Mouse (Mus musculus): ENCODE measurements at regions not wholly inside any gene's neighbourhood (a gene's known extent, or its start where the extent isn't known, plus 50 kb on each side); places are given as distances from the start of the nearest gene placed in this dataset.

DNA sequence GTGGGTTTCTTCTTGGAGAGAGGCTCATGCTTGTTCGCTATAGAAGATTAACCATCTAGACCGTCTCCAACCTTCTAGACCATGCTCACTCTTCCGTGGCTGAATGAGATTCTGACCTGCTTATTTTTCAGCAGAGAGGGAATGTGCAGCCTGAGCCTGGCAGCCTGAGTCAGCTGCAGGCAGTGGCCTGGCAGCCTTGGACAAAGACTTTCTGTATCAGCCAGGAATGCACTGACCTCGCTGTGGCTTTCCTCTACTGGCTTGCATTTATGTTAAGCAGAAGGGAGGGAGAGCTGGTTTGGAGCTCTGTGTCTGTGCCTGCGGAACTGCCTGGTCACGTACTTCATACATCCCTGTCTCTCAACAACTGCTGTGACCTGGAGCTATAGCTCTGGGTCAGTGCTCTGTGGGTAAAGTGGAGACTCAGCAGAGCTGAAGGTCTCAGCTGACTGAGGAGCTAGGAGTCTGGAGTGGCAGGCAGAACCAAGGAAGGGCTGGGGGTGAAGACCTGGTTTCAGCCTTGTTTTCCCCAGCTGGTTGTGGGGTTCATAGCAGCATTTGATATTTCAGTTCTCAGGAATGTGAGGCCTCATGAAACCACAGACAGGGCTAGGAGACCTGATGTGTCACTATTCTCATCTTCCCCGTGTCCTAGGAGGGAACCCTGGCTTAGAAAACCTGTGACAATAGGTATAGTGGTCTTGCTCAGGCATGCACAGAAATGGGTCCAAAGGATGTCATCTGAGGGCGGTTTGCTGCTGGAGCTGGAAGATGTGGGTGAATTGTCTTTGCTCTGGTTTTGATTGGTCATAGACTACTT is 207.2 kb upstream of the Ncam1 start:
- DNase-seq = peak; percentile 53 to 75

DNA sequence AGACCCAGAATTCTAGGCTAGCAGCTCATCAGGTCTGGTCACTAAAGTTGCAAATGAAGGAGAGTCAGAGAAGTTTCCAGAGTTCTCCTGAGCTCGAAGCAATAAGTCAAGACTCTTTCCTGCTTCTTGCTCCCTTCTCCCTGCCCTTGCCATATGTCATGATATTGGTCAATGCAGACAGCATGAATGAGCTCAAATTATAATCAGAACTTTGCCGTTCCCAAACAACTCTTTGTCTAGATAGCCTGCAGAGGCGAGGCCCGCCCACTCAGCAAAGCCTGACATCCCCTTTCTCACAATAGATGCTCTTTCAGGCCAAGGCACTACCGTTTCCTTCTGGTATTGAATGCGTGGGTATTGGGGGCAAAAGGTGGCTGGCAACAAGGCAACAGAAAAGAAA is 204.0 kb upstream of the Ncam1 start:
- no peak for DNase-seq

DNA sequence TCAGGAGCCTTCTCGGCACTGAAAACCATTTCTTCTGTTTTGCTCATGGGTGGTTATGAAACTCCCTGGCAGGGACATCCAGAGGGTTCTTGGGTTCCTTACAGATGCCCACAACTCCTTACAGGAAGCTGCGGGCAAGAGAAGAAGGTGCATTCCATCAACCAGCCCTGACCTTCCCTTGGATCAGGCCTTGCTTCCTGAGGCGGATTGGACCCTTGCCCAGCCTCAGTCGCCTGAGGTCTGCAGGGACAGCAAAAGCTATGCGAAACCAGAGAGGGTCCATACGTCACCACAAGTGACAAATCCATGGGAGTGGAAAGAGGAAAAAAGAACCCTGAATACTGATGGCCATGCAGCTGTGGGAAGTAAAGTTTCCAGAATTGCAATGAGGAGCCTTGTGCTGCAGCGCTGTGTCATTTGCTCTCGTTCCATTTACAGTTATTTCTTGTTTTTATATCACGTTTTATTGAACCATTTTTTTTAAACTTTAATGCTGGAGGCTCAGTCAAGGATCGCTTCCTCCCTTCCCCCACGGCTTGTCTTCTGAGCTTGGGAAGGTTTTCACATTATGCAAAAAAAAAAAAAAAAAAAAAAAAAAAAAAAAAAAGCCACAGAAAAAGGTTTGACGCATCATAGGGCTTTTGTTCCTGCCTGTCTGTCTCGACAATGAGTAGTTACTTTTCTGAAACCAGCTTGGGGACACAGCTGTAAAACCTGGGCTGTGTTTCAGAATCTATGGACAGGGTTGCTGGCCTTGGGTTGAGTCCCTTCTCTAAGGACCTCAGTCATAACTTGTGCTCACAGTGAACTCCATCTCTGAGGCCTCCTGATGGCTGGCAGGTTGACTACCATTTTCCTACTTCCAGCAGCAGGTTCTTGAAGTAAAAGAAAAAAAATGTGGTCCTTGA is 202.0 kb upstream of the Ncam1 start:
- DNase-seq = peak; percentile 62 to 75

DNA sequence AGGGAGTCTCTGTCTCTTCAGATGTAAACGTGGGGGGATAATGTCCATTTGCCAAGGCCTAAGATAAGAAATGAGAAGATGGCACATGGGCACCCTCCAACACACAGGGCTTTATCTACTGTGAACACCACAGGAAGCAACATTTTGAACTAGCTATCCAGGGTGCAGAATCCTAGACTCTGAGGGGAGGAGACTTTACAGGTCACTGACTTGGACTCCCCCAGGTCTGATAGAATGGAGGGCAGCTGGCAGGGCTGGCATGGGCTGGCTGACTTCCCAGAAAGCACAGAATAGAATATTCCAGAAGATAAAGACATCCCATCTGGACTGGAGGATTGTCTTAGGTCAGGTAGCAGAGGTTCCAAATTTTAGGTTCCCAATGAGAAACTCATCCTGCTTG is 201.2 kb upstream of the Ncam1 start:
- peak; percentile 49 to 64 for DNase-seq

DNA sequence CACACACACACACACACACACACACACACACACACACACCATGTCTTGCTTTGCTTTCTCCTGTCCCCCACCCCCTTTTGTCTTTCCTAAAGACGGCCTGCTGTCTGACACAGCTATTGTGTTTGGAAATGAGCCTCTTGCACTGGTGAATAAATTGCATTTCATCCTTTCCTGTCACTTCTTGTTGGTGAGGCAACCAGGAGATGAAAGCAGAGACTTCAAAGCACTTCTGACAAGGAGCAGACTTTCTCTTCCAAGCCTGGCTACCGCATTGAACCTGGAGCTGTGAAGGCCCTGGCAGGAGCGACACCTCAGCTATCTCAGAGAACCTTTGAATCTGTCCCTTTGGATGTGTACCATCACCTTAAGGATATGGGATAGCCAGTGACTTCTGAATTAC is 199.4 kb upstream of the Ncam1 start:
- DNase-seq = no peak

DNA sequence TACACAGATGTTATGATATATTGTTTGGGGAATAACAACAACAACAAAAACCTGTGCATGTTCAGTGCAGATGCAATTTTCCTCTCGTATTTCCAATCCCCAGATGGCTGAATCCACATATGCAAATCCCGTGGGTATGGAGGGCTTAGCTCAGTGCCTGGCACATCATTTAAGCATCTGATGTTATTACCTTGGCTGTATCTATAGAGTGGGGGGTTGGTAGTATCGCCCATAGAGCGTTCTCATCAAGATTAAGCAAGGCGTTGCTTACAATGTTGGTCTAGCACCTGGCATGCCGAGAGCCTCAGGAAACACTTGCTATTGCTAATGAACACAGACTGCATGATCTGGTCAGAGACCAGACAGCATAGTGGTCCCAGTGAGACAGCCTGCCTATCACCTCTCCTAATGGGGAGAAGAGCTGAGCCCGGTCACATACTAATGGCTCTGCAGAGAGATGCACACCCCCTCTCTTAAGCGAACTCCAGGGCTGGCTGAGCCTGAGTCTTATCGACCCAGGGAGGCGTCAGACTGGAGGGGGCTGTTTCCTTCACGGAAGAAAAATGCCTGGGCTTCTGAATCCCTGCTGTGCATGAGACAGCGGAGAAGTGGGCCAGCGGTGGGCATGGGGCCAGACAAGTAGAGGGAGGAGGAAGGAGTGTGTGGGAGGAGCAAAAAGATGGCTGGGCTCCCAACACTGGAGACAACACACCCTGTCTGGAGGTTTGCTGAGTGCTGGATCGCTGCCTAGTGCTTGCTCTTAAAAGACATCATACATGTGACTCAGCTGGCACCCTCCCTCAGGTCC is 190.9 kb upstream of the Ncam1 start:
- DNase-seq = peak; percentile 93 to 94

DNA sequence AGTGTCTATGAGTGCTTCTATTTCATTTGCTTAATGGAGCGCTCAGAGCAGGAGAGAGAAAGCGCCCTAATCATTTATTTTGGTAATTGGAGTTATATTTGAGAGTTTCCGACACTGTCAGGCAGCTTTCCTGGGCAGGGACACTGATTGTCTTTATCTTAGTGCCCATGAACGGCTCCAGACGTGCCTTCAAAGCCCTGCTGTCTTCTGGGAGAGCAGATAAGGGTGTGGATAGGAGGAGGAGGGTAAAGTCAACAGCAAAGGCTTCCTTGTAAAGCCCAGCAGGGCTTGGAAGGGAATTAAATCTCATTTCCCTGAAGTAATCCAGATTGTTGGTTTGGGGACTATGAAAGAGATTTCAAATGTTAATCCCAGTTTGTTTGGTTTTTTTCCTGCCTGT is 189.3 kb upstream of the Ncam1 start:
- DNase-seq = no peak

DNA sequence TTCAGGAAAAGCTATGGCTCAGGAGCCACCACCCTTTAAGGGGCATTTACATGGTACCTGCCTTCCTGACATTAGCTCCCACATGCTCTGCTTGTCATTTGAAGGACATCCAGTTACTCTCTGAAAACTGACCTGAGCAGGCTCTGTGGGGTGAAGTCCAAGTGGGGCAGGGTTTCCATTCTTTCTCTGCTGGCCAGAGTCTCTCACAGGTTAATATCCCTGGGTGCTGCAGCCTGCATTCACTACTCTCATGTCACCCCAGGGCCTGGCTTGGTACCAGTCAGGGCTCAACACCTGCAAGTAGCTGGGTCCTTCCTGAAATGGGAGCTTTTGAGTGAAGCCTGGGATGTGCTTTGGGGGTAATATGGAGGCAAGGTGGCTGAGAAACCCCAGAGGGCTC is 188.8 kb upstream of the Ncam1 start:
- no peak for DNase-seq

DNA sequence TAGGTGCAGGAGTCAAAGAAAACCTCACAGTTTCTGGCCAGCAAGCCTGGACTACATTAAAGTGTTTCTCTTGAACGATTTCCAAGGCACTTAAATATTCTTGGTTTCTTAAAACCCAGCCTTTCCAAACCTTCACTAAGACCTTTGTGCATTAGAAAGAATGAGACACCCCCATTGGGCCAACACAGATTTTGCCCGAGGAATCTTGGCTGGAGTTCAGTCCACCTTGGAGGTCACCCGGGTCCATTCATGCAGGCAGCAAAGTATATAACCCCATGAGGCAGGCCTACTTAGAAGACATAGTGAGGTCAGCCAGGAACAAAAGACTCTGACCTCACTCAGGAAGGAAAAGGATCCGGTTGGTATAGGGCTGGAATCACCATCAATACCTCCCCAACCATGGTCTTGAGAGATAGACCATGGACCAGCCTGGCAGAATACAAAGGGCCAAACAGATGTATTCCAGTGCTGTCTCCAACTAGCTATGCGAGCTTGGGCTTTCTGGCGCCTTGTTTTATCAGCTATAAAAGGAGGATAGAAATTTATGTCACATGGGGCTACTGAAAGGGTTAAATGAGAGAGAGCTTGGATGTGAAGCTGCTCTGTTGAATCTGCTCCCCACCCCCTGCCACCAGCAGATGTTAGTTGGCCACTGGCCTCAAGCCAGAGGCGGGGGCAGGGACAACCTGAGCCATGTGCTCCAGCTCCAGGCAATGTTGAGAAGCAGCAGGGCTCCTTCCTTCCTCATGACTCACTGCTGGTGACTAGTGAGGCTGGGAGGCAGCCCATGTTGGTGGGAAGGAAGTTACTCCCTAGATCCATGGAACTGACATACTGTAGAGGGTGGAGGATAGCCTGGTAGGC is 181.9 kb upstream of the Ncam1 start:
- DNase-seq = peak; percentile 67 to 78

DNA sequence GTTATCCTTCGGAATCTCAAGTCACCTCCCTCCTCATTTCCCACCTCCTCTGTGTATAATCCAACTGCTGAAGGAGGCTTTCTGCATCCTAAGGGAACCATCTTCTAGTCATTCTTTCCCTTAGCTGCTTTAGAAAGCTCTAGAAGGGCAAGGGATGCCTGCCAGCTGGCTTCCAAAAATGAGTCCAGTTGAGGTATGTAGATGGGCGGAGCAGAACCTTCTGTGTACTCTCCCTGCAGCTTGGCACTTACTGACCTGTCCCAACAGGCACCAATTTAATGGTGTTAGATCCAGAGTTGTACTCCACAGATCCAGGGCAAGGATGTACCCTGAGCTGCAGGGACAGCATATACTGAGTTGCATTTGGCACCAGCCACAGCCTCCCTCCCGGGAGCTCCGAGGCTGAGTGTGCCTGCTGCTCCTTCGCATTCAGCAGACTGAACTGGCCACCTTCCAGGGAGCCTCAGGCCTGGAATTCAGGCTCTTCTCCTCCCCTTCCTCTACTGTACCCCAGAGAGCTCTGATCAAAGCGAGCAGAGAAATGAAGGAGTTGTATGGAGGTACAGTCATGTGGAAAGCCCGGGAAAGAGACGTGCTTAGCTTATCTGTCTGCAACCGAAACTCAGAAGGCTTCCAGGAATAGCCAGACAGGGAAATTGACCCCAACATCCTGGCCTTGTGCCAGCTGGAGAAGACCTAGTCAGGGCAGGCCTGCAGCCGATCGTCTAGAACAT is 177.4 kb upstream of the Ncam1 start:
- DNase-seq = peak; percentile 80 to 84

DNA sequence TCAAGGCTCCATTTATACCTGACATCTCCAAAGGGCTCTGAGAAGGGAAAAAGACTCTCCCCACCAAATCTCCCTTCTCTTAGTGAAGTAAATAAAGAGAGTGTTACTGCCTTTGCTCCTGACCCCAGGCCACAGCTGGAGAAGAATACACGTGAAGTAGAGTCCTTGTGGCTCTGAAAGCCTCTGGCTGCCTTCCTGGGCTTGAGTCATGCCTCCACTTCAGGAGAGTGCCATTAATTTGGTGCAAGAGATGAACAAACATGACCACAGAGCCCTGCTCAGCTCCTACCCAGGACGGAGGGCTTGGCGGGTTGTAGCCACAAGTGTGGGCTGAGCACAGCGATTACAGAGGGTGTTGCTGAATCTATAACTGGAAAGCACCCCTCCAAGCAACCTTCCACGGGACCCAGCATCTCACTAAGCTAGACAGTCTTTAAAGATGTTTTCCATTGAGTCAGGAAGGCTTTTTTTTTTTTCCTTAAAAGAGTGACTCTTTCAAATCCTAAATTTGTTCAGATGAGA is 175.3 kb upstream of the Ncam1 start:
- no peak for DNase-seq

DNA sequence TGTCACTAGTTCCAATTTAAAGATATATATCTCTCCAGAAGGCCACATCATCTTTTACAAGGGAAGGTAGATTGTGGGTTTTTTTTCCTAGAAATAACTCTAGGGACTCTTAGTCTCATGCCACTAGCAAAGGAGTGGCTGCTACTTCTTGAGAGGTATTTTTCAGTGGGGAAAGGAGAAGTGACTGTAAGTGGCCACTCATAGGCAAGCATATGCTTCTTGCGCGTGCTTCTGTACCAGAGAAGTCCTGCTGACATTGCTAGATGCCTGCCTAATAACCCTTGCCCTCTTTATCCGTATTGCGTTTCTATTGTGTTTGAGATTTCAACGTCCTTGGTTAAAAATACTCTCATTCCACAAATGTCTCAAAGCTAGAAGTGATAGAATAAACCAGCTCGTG is 170.7 kb upstream of the Ncam1 start:
- no peak for DNase-seq

DNA sequence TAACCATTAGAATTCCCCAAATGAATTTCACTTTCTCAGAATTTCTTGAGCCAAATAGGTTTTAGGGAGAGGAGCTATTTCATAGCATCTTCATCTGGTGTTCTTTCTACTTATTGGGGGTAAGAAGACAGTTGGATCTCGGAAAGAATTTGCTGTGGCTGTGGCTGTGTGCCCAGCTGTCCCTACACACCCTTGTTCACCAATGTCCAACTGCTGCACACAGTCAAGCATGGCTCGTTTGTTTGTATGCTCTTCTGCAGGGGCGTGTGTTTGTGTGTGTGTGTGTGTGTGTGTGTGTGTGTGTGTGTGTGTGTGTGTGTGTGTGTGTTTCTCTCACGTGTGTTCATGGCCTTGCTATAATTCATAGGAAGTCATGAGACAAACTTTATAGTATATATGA is 165.9 kb upstream of the Ncam1 start:
- no peak for DNase-seq

DNA sequence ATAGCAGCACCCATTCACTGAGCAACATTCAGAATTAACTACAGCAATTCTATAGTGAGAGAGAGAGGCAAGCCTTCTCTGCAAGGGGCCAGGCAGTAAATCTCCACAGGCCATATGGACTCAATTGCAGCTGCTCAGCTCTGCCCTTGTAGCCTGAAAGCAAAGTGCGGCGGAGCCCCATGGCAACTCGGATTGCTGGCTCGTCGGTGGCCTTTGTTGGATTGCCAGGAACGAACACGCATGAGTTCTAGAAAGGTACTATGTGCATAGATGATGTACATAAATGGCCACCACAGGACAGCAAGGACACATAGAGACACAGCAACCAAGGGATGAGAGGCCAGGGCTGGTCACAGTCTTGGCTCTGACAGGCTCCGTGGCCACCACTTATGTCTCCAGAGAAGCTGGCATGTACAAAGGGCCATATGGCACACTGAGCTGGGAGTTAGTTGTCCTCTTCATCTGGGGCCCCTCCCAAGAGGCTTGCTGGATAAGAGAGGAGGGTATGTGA is 163.9 kb upstream of the Ncam1 start:
- peak in 1 of 2 experiments; percentile 11 for DNase-seq

DNA sequence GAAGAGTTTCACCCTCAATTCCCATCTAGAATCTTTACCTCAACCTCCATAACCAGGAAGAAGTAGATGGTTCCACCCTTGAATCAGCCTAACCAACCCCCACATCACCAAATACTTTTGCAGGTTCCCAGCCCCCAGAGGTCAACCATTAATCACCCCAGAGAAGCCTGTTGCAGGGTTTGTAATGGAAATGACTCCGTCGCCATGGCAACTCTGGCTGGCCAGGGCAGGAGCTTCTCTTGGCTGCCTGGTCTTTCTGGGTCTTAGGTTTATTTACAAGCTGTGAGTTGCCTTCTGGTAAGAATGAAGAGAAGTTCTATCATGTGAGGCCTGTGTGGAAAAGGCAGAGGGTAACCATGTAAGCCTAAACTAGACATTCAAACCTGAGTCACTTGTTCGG is 163.2 kb upstream of the Ncam1 start:
- DNase-seq = peak; percentile 70 to 78

DNA sequence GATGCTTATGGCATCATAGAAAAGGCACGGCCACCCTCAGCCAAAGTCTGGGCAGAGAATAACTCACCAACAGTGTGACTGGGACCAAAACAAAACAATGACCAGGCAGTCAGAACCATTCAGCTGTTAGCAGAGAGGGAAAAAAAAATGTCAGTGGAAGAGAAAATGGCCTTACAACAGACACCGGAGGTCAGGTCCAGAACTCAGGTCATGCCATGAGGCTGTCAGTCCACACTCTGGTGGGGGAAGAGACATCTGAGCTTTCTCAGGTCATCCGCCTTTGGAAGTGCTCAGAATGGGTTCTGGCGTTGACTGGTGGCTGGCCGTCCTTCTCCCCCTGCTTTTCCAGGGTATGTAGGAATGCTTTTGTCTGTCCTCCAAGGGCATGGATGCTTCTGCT is 162.6 kb upstream of the Ncam1 start:
- DNase-seq = no peak

DNA sequence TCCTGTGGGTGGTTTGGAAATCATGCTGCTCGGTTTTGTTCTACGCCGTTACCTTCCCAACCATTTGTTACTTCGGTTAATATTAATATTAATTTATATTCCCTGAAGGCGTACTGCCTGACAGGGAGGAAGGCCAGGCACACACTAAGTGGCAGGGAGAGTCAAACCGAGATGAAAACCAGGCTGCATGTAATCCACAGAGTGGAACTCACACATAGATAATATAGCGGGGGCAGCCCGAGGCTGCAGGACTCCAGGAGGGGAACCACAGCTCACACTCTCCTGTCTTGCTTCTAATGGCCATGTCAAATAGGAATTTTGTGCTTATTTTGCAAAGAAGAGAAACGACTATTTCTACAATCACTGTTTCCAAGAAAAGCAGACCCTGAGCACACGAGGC is 161.3 kb upstream of the Ncam1 start:
- DNase-seq = no peak

DNA sequence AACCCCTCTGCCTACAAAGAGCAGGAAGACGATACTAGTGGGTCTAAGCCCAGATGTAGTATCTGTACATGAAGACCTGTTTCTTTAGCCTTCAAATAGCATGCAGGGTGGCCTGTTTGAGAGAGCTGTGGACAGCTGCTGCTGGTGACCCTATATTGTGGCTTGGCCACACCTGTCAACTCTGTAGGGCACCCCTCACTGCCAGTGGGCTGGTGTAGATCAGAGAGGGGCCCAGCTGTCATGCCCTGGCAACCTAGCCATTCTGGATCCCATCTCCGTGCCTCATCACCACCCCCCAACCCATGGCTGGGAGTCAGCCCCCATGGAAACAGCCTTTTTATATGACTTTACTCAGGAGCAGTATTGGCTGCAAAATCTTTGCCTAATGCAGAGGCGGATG is 160.2 kb upstream of the Ncam1 start:
- DNase-seq = no peak

DNA sequence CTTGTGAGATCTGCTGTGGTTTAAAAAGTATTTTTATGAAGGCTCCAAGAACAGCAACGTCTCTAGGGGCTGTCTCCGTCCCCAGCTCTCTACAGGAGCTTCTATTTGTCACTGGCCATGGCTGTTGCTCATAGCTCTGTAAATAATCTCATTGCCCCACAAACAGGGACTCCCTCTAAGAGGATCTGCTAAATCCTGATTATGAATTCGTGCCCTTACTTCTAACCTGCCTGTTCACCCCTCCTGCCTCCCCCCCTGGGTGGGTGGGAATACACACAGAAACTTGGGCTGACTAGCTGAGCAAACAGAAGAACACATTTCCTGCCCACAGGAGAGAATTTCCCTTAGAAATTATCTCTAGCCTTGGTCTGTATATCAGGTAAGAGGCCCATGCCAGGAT is 155.9 kb upstream of the Ncam1 start:
- DNase-seq = no peak

DNA sequence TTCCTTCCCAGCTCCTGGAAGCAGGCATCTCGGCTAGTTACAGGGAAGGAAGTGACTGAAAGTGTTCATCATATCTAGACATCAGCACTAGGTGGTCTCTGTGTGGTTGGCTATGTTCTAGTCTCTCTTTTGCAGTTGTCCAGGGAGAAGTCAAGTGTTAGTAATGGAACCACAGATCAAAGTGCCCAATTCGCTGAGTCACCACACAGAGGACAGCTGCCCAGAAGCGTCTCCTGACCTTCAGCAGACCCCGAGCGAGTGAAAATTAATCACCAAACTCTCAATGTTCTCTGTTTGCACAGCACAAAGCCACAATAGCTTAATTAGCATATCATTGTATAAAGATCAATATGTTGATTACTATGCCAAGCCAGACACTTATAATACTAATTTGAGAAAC is 151.6 kb upstream of the Ncam1 start:
- DNase-seq = no peak

DNA sequence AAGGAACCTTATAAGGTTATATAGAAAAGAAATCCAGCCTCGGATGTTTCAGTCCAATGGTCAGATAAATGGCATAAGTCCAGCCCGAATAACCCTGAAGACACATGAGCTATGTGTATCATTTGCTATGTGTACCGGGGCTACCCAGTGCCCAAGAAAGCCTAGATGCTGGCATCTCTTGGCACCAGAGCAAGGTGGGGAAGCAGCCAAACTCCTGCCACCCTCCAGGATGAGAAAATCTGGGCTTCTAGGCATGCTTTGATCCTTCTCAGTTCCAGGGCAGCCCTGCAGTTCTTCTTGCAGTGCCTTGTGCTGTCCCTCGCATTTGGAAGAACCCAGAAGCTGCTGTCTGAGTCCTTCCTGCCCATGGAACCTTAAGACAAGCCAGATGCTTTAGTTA is 149.8 kb upstream of the Ncam1 start:
- no peak for DNase-seq
